Mouse (Mus musculus) forebrain, embryonic 16.5 days (tissue): ENCODE measurements around the gene Arid1a. TPM values are rescaled to one million over a fixed set of nuclear protein-coding genes. Genes with fewer than 3 reads are reported as not detected.

Experiments
- ATAC-seq: fragments of 200-750 bp; cut with Nextera tagmentation; 2 replicates; pipeline ENCODE4 v1.8.0; 2017; ENCODE audit warnings: mild to moderate bottlenecking, moderate library complexity
- H3K27ac ChIP-seq: fragments of 300-500 bp; sonication (generic); 2 replicates; pipeline ENCODE4 v1.5.1; 2014; ENCODE audit warnings: low read length, control low read depth
- H3K27me3 ChIP-seq: fragments of 300-500 bp; sonication (generic); replicated peaks from 2 replicates; pipeline ENCODE4 v1.6.1; 2014; ENCODE audit warnings: low read length; ENCODE audit not compliant: control insufficient read depth, insufficient read depth
- H3K36me3 ChIP-seq: fragments of 300-500 bp; sonication (generic); 2 replicates; pipeline ENCODE4 v1.6.1; 2014; ENCODE audit not compliant: control insufficient read depth, insufficient read depth
- H3K4me1 ChIP-seq: fragments of 300-500 bp; sonication (generic); replicated peaks from 2 replicates; pipeline ENCODE4 v1.6.1; 2014; ENCODE audit warnings: low read length; ENCODE audit not compliant: control insufficient read depth, insufficient read depth
- H3K4me2 ChIP-seq: fragments of 300-500 bp; sonication (generic); 2 replicates; pipeline ENCODE4 v1.6.1; 2014; ENCODE audit warnings: mild to moderate bottlenecking, low read length, control low read depth
- H3K4me3 ChIP-seq: fragments of 300-500 bp; sonication (generic); replicated peaks from 2 replicates; pipeline ENCODE4 v1.5.1; 2014; ENCODE audit warnings: mild to moderate bottlenecking, low read length, control low read depth
- H3K9ac ChIP-seq: fragments of 300-500 bp; sonication (generic); replicated peaks from 2 replicates; pipeline ENCODE4 v1.6.1; 2014; ENCODE audit warnings: low read depth, low read length, control low read depth
- H3K9me3 ChIP-seq: fragments of 300-500 bp; sonication (generic); 2 replicates; pipeline ENCODE4 v1.6.1; 2016; ENCODE audit warnings: low read length; ENCODE audit not compliant: control insufficient read depth
- WGBS: fragments of 180-500 bp; shearing (Covaris S2); extraction: QIAGEN DNeasy Blood & Tissue Kit; methylation state at CpG from one replicate; pipeline ENCODE4 v1.1.7; 2014; 5-methylcytosine and 5-hydroxymethylcytosine counted together
- polyA plus RNA-seq: library from polyadenylated mRNA; unstranded; fragments of >200 nt; fragmentation: Nextera tagmentation; extraction: Ambion mirVana; gene quantifications from 2 replicates; pipeline ENCODE4 v1.2.1, GENCODE M21; 2015

The Arid1a gene
- polyA plus RNA-seq, 1 experiment from 2014 or later: 41.4 TPM

GRCm38 (mm10) chr4:133711307-133712076 is 45.1 kb downstream of the Arid1a start:
- H3K36me3 ChIP-seq: 0 out of 2 replicates have a peak, but pooled peaks cover 3% of the 10 kb centered on the region
- H3K27ac ChIP-seq: no peak overlapping the region
- H3K4me2 ChIP-seq: no peak overlapping the region
- ATAC-seq: no peak
- H3K9ac ChIP-seq: no peak overlapping the region
- no peak overlapping the region for H3K4me3 ChIP-seq
- no peaks in the 10 kb centered on the region for H3K9me3 ChIP-seq
- no peaks in the 10 kb centered on the region for H3K27me3 ChIP-seq
- 66% methylated on average over 6 of the region's 6 CpGs for WGBS
- 0 out of 2 replicates have a peak, but pooled peaks cover 2% of the 10 kb centered on the region for H3K4me1 ChIP-seq

DNA sequence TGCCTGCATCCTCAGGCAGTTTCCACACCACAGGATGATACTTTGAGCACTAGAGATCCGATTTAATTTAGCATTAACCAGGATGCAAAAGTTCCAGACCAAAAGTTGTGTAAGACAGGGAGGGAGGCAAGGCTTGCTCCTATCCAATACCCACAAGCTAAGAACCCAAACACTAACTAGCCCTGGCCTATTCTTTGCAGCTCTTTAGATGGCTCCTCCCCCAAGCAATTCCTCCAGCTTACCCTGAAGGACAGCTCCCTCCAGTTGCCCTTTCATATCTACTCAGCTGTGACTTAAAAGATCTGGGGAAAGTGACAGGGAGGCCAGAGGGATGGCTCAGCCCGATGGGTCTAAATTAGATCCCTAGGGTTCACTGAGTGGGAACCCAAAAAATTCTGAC is 47.2 kb downstream of the Arid1a start:
- Histone ChIP-seq H3K9ac (no peak overlapping the region), H3K27me3 (no peaks in the 10 kb centered on the region), H3K4me2 (no peak overlapping the region), H3K4me3 (no peak overlapping the region), H3K9me3 (no peaks in the 10 kb centered on the region), H3K27ac (no peak overlapping the region), H3K36me3 (no peaks in the 10 kb centered on the region; the same call in 1 of the 2 replicates), H3K4me1 (0 out of 2 replicates have a peak, but pooled peaks cover 2% of the 10 kb centered on the region)
- no peak for ATAC-seq
- WGBS: 26% methylated on average over 2 of the region's 2 CpGs

DNA sequence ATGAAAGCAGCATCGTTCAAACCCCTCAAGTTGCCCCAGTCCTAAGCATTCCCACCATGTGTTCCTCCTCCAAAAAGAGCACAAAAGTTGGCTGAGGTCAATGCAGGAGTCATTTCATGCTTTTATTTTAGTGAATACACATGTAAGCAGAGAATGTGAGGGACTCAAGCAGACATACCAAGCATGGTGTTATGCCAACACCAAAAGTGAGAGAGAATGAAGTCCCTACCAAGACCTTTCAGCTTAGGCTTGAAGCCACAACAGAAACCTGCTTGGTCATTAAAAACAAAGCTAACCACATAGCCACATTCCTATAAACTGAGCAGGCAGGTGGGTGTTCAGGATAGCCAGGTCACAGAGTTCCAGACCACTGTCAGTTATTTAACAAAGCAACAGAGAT is 49.1 kb downstream of the Arid1a start:
- H3K27me3 ChIP-seq: no peaks in the 10 kb centered on the region
- no peaks in the 10 kb centered on the region; the same call in none of the 2 replicates for H3K36me3 ChIP-seq
- no peak overlapping the region for H3K27ac ChIP-seq
- H3K4me3 ChIP-seq: no peak overlapping the region
- H3K4me1 ChIP-seq: 0 out of 2 replicates have a peak, but pooled peaks cover 2% of the 10 kb centered on the region
- 57% methylated on average over 1 of the region's 1 CpGs for WGBS
- no peak overlapping the region for H3K9ac ChIP-seq
- ATAC-seq: no peak
- H3K4me2 ChIP-seq: no peak overlapping the region
- no peaks in the 10 kb centered on the region for H3K9me3 ChIP-seq

DNA sequence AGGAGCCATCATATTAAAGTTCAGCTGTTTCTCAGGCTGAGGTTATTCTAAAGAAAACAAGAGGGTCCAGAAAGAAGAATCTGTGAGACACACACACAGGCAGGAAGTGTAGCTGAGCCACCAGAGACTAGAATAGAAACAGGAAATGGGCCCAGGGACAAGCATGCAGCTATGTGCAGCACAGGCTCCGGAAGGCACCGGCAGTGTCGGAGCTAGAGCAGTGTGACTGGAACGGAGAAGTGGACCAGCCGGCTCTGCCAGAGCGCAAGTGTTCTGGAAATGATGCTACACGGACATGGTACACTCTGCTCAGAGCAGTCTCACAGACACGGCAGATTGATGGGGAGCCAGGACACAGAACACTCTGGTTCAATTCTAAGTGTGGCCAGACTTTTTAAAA is 49.6 kb downstream of the Arid1a start:
- no peaks in the 10 kb centered on the region; the same call in none of the 2 replicates for H3K36me3 ChIP-seq
- H3K9me3 ChIP-seq: no peaks in the 10 kb centered on the region
- H3K9ac ChIP-seq: no peak overlapping the region
- no peak for ATAC-seq
- H3K27ac ChIP-seq: no peak overlapping the region
- H3K4me1 ChIP-seq: 0 out of 2 replicates have a peak, but pooled peaks cover 2% of the 10 kb centered on the region
- no peak overlapping the region for H3K4me3 ChIP-seq
- H3K4me2 ChIP-seq: no peak overlapping the region
- H3K27me3 ChIP-seq: no peaks in the 10 kb centered on the region
- 89% methylated on average over 8 of the region's 8 CpGs for WGBS

GRCm38 (mm10) chr4:133705062-133705461 is 51.5 kb downstream of the Arid1a start:
- Histone ChIP-seq H3K27ac (no peak overlapping the region), H3K9me3 (no peaks in the 10 kb centered on the region), H3K9ac (no peak overlapping the region), H3K4me1 (peaks cover 9% of the 10 kb centered on the region), H3K27me3 (no peaks in the 10 kb centered on the region), H3K36me3 (no peaks in the 10 kb centered on the region; the same call in none of the 2 replicates), H3K4me3 (no peak overlapping the region), H3K4me2 (no peak overlapping the region)
- no peak for ATAC-seq
- 96% methylated on average over 4 of the region's 4 CpGs for WGBS

DNA sequence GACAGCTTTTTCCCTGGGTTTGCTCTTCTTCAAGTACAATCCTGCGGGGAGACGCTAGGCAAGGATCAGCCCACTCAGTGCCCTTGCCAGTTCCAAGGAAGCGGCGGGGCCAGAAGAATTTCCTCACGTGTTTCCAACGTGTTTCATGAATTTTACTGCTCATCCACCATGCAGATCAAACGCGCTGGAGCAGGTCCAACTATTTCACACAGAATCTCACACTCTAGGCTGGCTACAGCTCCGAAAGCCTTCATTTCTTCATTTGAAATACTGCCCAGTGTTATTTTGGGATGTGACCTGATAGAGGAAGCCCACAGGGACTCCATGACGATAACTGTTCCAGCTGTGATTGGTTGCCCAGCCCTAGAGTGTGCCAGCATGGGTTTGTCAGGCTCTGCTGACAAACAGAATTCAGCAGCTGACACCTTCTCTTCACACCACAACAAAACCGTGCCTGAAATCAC is 55.6 kb downstream of the Arid1a start:
- Histone ChIP-seq H3K9me3 (no peaks in the 10 kb centered on the region), H3K4me3 (no peak overlapping the region), H3K27me3 (no peaks in the 10 kb centered on the region), H3K27ac (no peak overlapping the region), H3K4me1 (peaks cover 6% of the 10 kb centered on the region), H3K4me2 (no peak overlapping the region), H3K36me3 (no peaks in the 10 kb centered on the region; the same call in none of the 2 replicates), H3K9ac (no peak overlapping the region)
- 64% methylated on average over 11 of the region's 11 CpGs for WGBS
- ATAC-seq: peak; percentile 77

DNA sequence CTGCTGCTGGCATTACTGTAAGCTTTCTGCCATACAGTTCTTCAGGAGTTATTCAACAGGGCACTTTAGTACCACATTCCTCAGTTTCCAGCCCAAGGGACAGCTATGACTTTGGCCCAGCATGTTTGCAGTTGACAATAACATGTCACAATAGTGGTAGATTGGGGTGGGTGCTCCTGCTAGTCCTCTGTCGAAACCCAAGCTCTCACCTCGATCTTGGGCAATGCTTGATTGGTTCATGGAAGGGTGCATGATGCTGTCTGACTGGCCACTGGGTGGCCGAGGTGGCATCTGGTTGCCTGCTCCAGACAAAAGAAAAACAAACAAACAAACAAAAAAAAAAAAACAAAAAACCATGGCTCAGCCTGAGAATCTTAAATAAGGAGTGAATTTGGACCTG is 61.2 kb downstream of the Arid1a start:
- Histone ChIP-seq H3K36me3 (peaks cover 48% of the 10 kb centered on the region), H3K4me1 (peaks cover 10% of the 10 kb centered on the region), H3K4me2 (no peak overlapping the region), H3K27me3 (no peaks in the 10 kb centered on the region), H3K9me3 (no peaks in the 10 kb centered on the region), H3K27ac (no peak overlapping the region), H3K4me3 (no peak overlapping the region), H3K9ac (no peak overlapping the region)
- ATAC-seq: no peak
- 86% methylated on average over 3 of the region's 3 CpGs for WGBS

DNA sequence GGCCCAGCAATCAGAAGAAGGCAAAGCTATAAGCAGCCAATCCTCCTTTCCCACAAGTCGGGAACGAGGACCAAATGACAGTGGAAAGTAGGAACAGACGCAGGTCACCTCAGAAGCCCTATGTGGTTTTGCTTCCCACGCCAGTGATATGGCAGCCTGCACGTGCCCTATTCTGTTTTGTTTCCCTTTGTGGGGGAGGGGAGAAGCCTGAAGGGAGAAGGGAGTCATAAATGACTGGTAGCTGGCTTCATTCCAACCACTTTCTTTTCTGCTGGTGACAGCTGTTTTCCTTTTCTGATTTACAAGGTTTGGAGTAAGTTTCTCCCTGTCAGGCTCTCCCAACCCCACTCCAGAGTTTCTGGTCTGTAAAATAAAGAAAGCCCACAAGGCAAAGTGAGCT is 66.3 kb downstream of the Arid1a start:
- H3K4me1 ChIP-seq: peaks cover 24% of the 10 kb centered on the region
- H3K9me3 ChIP-seq: no peaks in the 10 kb centered on the region
- H3K9ac ChIP-seq: no peak overlapping the region
- WGBS: 11% methylated on average over 5 of the region's 5 CpGs
- ATAC-seq: peak; percentile 30; the same call in 1 of the 2 replicates
- H3K4me3 ChIP-seq: no peak overlapping the region
- H3K27me3 ChIP-seq: no peaks in the 10 kb centered on the region
- peak overlapping the region; percentile 43 for H3K27ac ChIP-seq
- no peak overlapping the region for H3K4me2 ChIP-seq
- H3K36me3 ChIP-seq: peaks cover 76% of the 10 kb centered on the region

DNA sequence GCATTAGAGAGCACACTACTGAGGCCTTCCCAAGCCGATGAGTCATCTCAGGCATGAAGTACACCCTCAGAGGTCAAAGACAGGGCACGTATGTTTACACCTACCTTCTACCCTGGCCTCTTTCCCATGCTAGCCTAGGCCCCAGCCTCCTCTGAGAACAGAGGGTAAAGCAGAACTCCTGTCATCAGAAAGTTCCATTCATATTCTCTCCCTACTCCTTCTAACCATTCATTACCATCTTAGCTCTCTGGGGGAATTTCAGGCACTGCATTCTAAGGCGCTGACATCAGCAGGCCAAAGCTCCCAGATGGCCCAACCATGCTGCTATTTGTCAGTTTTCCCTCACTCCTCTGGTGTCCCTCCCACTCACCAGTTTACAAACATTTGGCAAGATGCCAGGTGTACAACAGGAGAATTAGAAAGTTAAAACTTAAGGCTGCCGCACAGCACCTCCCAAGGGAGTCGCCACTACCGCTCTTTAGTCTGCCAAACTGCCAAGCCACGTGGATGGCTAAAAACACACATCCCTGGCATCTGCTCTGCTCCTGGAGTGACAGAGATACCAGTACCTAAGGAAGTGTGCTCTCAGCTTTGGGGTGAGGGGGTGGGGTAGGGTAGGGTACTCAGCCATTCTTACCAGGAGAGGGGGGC is 68.0 kb downstream of the Arid1a start:
- Histone ChIP-seq H3K27ac (no peak overlapping the region), H3K4me3 (no peak overlapping the region)

More for the DNA sequence above, 68.0 kb downstream of the Arid1a start:
- no peaks in the 10 kb centered on the region for H3K9me3 ChIP-seq
- no peaks in the 10 kb centered on the region for H3K27me3 ChIP-seq
- 44% methylated on average over 7 of the region's 7 CpGs for WGBS
- no peak overlapping the region for H3K9ac ChIP-seq
- peak; percentile 34 for ATAC-seq
- peaks cover 24% of the 10 kb centered on the region for H3K4me1 ChIP-seq
- H3K4me2 ChIP-seq: no peak overlapping the region
- H3K36me3 ChIP-seq: peaks cover 76% of the 10 kb centered on the region
